ENCODE assay signal across 15 mouse cellular contexts in genomic region chr8:53930685-53931084, GRCm38 (mm10).
"Had no signal": no experiment of that assay in that cellular context is flagged by ENCODE, and none has a peak within 500 bp of the region (broad histone marks: within the 10 kb centered on the region; RNA-seq: fewer than 3 reads in every experiment).

No protein-coding gene starts in this region.

- H3K36me3 ChIP-seq: limb, embryonic 12.5 days; liver, embryonic 15.5 days; neural tube, embryonic 13.5 days had no signal

- ATAC-seq: intestine, embryonic 16.5 days; midbrain, embryonic 16.5 days had no signal

- H3K9me3 ChIP-seq: limb, embryonic 12.5 days; liver, embryonic 15.5 days; neural tube, embryonic 13.5 days had no signal

- DNase-seq: kidney, adult 2 months; kidney, postnatal 36 days; liver; lung, adult 2 months; lung, postnatal 14 days; right cerebral cortex, adult 18-20 months; thymus, postnatal 14 days had no signal

- H3K27ac ChIP-seq: layer of hippocampus, adult 2 months; limb, embryonic 12.5 days; liver, embryonic 15.5 days; macrophage; neural tube, embryonic 13.5 days; stomach, postnatal 0 days had no signal

- H3K4me1 ChIP-seq: limb, embryonic 12.5 days; liver, embryonic 15.5 days; neural tube, embryonic 13.5 days had no signal

- H3K4me2 ChIP-seq: limb, embryonic 12.5 days; liver, embryonic 15.5 days; neural tube, embryonic 13.5 days had no signal

- H3K9ac ChIP-seq: limb, embryonic 12.5 days; liver, embryonic 15.5 days; neural tube, embryonic 13.5 days had no signal

- H3K4me3 ChIP-seq: layer of hippocampus, adult 2 months; limb, embryonic 12.5 days; liver, embryonic 15.5 days; neural tube, embryonic 13.5 days had no signal

- H3K27me3 ChIP-seq: limb, embryonic 12.5 days; liver, embryonic 15.5 days; neural tube, embryonic 13.5 days had no signal
